Mouse (Mus musculus) midbrain, embryonic 11.5 days (tissue): ENCODE results near the gene Gpr55. TPM values are rescaled to one million over a fixed set of nuclear protein-coding genes. Genes with fewer than 3 reads are reported as not detected.
A peak's percentile ranks its signal among the peaks of the same experiment; 100 is the strongest.

Experiments used
- ATAC-seq: fragments of 200-750 bp; cut with Nextera tagmentation; 2 replicates; pipeline ENCODE4 v1.8.0; 2017; ENCODE audit warnings: moderate TSS enrichment, moderate library complexity; ENCODE audit not compliant: low FRiP score
- DNase-seq: peaks from one replicate; pipeline ENCODE4 v3.0.0; 2015; ENCODE audit warnings: low spot score; ENCODE audit errors: missing footprints
- H3K27ac ChIP-seq: fragments of 300-500 bp; sonication (generic); 2 replicates; pipeline ENCODE4 v1.5.1; 2014; ENCODE audit warnings: low read depth, low read length
- H3K27me3 ChIP-seq: fragments of 300-500 bp; sonication (generic); 2 replicates; pipeline ENCODE4 v1.6.1; 2014; ENCODE audit warnings: mild to moderate bottlenecking, low read length, moderate library complexity, mixed read lengths; ENCODE audit not compliant: control insufficient read depth, insufficient read depth
- H3K36me3 ChIP-seq: fragments of 300-500 bp; sonication (generic); 2 replicates; pipeline ENCODE4 v1.6.1; 2014; ENCODE audit warnings: mild to moderate bottlenecking, low read length, moderate library complexity, mixed read lengths; ENCODE audit not compliant: control insufficient read depth, insufficient read depth
- H3K4me1 ChIP-seq: fragments of 300-500 bp; sonication (generic); 2 replicates; pipeline ENCODE4 v1.6.1; 2014; ENCODE audit warnings: low read length; ENCODE audit not compliant: control insufficient read depth, insufficient read depth
- H3K4me2 ChIP-seq: fragments of 300-500 bp; sonication (generic); 2 replicates; pipeline ENCODE4 v1.6.1; 2014; ENCODE audit warnings: mild to moderate bottlenecking, moderate library complexity
- H3K4me3 ChIP-seq: fragments of 300-500 bp; sonication (generic); 2 replicates; pipeline ENCODE4 v1.5.1; 2014; ENCODE audit warnings: low read depth, low read length
- H3K9ac ChIP-seq: fragments of 300-500 bp; sonication (generic); 2 replicates; pipeline ENCODE4 v1.6.1; 2014; ENCODE audit warnings: low read length
- H3K9me3 ChIP-seq: fragments of 300-500 bp; sonication (generic); 2 replicates; pipeline ENCODE4 v1.6.1; 2016; ENCODE audit warnings: low read length; ENCODE audit not compliant: control insufficient read depth
- WGBS: fragments of 180-500 bp; shearing (Covaris S2); extraction: QIAGEN DNeasy Blood & Tissue Kit; methylation state at CpG from one replicate; pipeline ENCODE4 v1.1.7; 2014; 5-methylcytosine and 5-hydroxymethylcytosine counted together
- polyA plus RNA-seq: library from polyadenylated mRNA; unstranded; fragments of >200 nt; fragmentation: Nextera tagmentation; extraction: Ambion mirVana; gene quantifications from 2 replicates; pipeline ENCODE4 v1.2.1, GENCODE M21; 2014

The Gpr55 gene
- polyA plus RNA-seq, 1 experiment from 2014 or later, result not detected

DNA sequence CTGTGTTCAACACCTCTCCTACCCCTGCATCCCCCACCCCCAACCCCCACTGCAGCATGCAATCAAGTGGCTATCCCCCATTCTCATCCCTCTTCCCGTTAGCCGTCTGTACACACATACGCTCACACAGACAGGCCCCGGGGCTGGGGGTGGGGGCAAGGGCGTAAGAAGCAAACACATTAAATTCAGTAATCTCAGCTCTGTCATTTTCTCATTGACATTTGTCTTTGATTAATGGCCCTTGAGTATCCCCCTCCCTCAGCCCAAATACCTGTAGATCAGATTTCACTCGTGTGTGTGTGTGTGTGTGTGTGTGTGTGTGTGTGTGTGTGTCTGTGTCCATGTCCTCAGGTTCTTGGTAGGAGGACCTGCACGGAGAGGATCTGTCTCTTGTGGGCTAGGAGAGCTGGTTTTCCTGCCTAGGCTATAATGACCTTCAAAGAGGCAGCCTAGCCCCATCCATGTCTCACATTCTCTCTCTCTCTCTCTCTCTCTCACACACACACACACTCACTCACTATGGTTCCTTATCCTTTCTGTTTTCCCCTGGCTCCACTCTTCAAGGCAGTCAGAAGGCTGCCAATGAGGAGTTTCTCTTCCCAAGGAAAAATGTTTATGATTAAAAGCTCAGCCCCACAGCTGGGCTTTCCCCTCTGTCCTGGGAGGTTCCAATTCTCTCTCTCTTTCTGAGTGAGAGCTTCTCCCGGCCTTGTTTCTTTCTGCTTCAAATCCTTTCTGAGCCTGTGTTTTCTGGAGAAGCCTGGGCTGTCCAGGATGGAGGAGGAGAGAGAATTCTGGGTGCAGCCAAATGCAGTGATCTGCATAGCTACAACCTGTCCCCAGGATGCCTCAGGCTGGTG lies 62.7 kb downstream of the Gpr55 start:
- H3K4me2 ChIP-seq, result no peak overlapping the region
- DNase-seq (peak; percentile 78), ATAC-seq (no peak)
- H3K27me3 ChIP-seq, result no peaks in the 10 kb centered on the region
- H3K36me3 ChIP-seq, result no peaks in the 10 kb centered on the region
- H3K9ac ChIP-seq, result peak overlapping the region; percentile 39; the same call in 1 of the 2 replicates
- peaks cover 47% of the 10 kb centered on the region for H3K4me1 ChIP-seq
- no peak overlapping the region for H3K4me3 ChIP-seq
- H3K9me3 ChIP-seq, result no peaks in the 10 kb centered on the region
- peak overlapping the region; percentile 25; the same call in 1 of the 2 replicates for H3K27ac ChIP-seq
- WGBS, result 38% methylated on average over 8 of the region's 8 CpGs

DNA sequence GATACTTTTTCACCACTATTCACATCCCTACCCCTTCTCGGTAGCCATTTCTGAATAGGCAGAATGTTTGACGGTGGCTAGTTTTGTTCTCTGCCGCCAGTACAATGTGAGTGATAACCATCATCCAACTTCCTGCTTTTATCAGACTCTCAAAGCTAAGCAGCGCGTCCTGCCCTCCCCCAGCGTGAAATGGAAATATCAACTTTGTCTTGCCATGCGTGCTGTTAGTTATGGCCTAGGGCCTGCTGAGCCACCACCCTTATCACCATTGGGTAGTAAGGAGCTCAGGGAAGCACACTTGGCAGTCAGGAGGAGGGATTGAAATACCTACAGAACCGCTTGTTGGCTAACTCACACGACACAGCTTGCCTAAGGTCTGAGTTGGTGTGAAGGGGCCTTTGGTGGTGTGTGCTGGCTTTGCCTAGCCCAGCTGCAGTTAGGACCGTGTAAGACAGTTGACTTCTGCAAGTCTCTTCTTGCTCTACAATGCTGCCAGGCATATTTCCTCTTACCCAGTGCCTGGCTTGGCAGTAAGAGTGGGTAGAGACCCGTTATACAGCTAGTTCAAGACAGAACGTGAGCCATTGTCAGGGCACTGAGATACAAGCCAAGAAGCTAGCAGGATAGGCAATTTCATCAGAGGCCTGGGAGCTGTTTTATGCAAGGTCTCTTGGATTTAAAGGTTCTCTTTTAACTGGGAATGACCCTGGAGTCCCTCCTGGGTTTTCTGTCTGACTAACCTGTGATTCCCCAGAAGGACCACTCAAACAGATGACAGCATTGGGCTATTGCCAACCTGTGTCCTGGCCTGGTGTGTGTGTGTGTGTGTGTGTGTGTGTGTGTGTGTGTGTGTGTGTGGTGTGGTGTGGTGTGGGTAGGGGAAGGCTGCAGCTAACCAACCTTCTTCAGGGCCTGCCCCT lies 63.8 kb downstream of the Gpr55 start:
- WGBS, result 78% methylated on average over 12 of the region's 12 CpGs
- Histone ChIP-seq H3K27ac (no peak overlapping the region), H3K4me3 (no peak overlapping the region), H3K27me3 (no peaks in the 10 kb centered on the region), H3K4me1 (peaks cover 47% of the 10 kb centered on the region), H3K36me3 (no peaks in the 10 kb centered on the region), H3K9me3 (no peaks in the 10 kb centered on the region), H3K9ac (no peak overlapping the region), H3K4me2 (peak overlapping the region; percentile 2; the same call in 1 of the 2 replicates)
- DNase-seq (peak; percentile 85), ATAC-seq (no peak)

DNA sequence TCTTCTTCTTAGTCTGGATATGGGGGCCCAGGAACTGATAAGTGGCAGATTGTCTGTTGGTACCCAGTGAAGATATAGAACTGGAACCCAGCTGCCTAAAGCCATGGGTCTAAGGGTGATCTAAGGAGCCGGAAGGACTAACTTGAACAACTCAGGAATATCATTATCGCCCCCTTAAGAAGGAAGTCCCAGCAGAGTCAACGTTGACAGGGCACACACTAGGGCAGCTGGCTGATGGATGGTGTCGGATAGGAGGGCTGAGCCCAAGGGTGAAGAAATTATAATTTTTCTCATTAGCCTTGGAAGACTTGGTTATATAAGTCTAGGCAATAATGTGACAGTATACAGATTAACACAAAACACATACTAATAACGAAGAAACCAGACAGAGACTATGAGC lies 64.7 kb downstream of the Gpr55 start:
- no peak for ATAC-seq
- H3K36me3 ChIP-seq, result no peaks in the 10 kb centered on the region
- peaks cover 47% of the 10 kb centered on the region for H3K4me1 ChIP-seq
- no peaks in the 10 kb centered on the region for H3K27me3 ChIP-seq
- no peaks in the 10 kb centered on the region for H3K9me3 ChIP-seq
- peak overlapping the region; percentile 86 for H3K4me3 ChIP-seq
- no peak overlapping the region for H3K27ac ChIP-seq
- no peak for DNase-seq
- H3K9ac ChIP-seq, result no peak overlapping the region; the same call in 1 of the 2 replicates
- WGBS, result 81% methylated on average over 5 of the region's 5 CpGs
- H3K4me2 ChIP-seq, result peak overlapping the region; percentile 82

GRCm38 (mm10) chr1:85895391-85895837 lies 65.4 kb downstream of the Gpr55 start:
- peaks cover 47% of the 10 kb centered on the region for H3K4me1 ChIP-seq
- peak; percentile 67 for ATAC-seq
- no peaks in the 10 kb centered on the region for H3K36me3 ChIP-seq
- H3K9ac ChIP-seq, result peak overlapping the region; percentile 86
- peak overlapping the region; percentile 71 for H3K27ac ChIP-seq
- WGBS, result 3% methylated on average over 15 of the region's 15 CpGs
- peak overlapping the region; percentile 86 for H3K4me3 ChIP-seq
- DNase-seq, result no peak
- no peaks in the 10 kb centered on the region for H3K27me3 ChIP-seq
- H3K9me3 ChIP-seq, result no peaks in the 10 kb centered on the region
- peak overlapping the region; percentile 82 for H3K4me2 ChIP-seq

DNA sequence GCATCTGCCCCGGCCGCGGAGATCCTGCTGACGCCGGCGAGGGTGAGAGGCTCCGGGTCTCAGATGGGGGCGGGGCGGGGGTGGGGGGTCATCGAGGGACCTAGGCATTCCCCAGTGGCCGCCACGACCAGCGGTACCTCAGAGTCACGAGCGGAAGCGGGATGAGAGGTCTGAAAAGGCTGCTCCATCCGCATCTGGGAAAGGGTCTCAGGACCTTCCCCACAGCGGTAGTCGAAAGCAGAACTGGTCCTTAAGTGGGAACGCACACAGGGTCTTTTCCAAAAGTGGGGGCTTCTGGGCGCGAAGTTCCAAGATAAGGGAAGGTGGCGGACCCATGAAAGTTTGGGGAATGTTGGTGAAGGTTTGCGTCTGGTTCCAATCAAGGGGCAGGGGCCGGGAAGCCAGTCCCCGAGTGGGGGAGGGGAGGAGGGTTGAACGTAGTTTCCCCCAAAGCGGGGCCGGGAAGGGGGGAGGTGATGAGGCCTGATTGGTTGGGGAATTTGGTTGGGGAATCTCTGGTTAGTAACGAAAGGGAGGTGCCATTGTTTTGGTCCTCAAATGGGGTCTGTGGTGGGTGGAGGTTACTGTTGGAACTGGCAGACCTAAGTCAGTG lies 66.0 kb downstream of the Gpr55 start:
- Histone ChIP-seq H3K4me3 (peak overlapping the region; percentile 86), H3K9me3 (no peaks in the 10 kb centered on the region), H3K36me3 (no peaks in the 10 kb centered on the region), H3K4me2 (peak overlapping the region; percentile 82), H3K9ac (peak overlapping the region; percentile 86), H3K27me3 (no peaks in the 10 kb centered on the region), H3K27ac (peak overlapping the region; percentile 71), H3K4me1 (peaks cover 43% of the 10 kb centered on the region)
- 1% methylated on average over 30 of the region's 30 CpGs for WGBS
- peak; percentile 97 for DNase-seq
- ATAC-seq, result peak; percentile 62

- Histone ChIP-seq H3K4me3 (peak within 1 kb of the TSS; percentile 86), H3K27me3 (no peaks in the 10 kb centered on the region), H3K4me2 (peak within 1 kb of the TSS; percentile 82), H3K9ac (peak within 1 kb of the TSS; percentile 86), H3K9me3 (no peaks in the 10 kb centered on the region), H3K27ac (peak within 1 kb of the TSS; percentile 71), H3K36me3 (no peaks in the 10 kb centered on the region), H3K4me1 (peaks cover 38% of the 10 kb centered on the region)
- ATAC-seq (peak; percentile 85), DNase-seq (peak; percentile 98)
- WGBS, result 1% methylated on average over 35 of the region's 35 CpGs
Observed at GRCm38 (mm10) chr1:85894231-85894747, 66.5 kb downstream of the Gpr55 start, which contains the start of gene Itm2c. Gene Itm2c (plus strand): TSS chr1:85894281.

Other genes starting within 250 kb of the Gpr55 start
- gene A630001G21Rik, start 182.4 kb downstream of the Gpr55 start, polyA plus RNA-seq, result 1.1 and 1.2 TPM in 2 replicates
- gene Cab39, start 167.6 kb downstream of the Gpr55 start, polyA plus RNA-seq, result 68.0 and 69.0 TPM in 2 replicates
- 78.1 and 78.7 TPM in 2 replicates for gene Itm2c, start 66.7 kb downstream of the Gpr55 start, polyA plus RNA-seq
- 0.36 and 0.97 TPM in 2 replicates for gene 4933407L21Rik, start 32.5 kb downstream of the Gpr55 start, polyA plus RNA-seq
- gene Spata3, start 55.8 kb upstream of the Gpr55 start, polyA plus RNA-seq, result not detected in 2 replicates
- gene 2810459M11Rik, start 84.9 kb upstream of the Gpr55 start, polyA plus RNA-seq, result 0.15 and 0.28 TPM in 2 replicates
- 238 and 259 TPM in 2 replicates for gene Psmd1, start 103.4 kb upstream of the Gpr55 start, polyA plus RNA-seq
- 0.19 and 0.23 TPM in 2 replicates for gene Htr2b, start 151.0 kb upstream of the Gpr55 start, polyA plus RNA-seq
- 0.40 TPM in 1 of 2 replicates, not detected in the other for gene Gm21972, start 172.6 kb upstream of the Gpr55 start, polyA plus RNA-seq
- gene Armc9, start 193.8 kb upstream of the Gpr55 start, polyA plus RNA-seq, result 32.3 and 33.8 TPM in 2 replicates